Mouse (Mus musculus) stomach, embryonic 14.5 days (tissue): ENCODE data around the gene Dock6. TPM values are rescaled to one million over a fixed set of nuclear protein-coding genes. Genes with fewer than 3 reads are reported as not detected.

ENCODE experiments used
- ATAC-seq: fragments of 200-750 bp; cut with Nextera tagmentation; 2 replicates; pipeline ENCODE4 v1.8.0; 2017; ENCODE audit warnings: low read depth, moderate TSS enrichment; ENCODE audit not compliant: insufficient number of reproducible peaks, insufficient read depth, low FRiP score
- H3K27ac ChIP-seq: fragments of 300-500 bp; sonication (generic); 2 replicates; pipeline ENCODE4 v1.5.1; 2014; ENCODE audit warnings: mild to moderate bottlenecking, low read length, moderate library complexity, mixed read lengths
- H3K27me3 ChIP-seq: fragments of 300-500 bp; sonication (generic); 2 replicates; pipeline ENCODE4 v1.6.1; 2014; ENCODE audit warnings: low read length, control low read depth, mixed read lengths; ENCODE audit not compliant: control insufficient read depth, insufficient read depth
- H3K36me3 ChIP-seq: fragments of 300-500 bp; sonication (generic); 2 replicates; pipeline ENCODE4 v1.6.1; 2014; ENCODE audit warnings: mild to moderate bottlenecking, control low read depth, low read length, moderate library complexity, mixed read lengths; ENCODE audit not compliant: control insufficient read depth, insufficient read depth
- H3K4me1 ChIP-seq: fragments of 300-500 bp; sonication (generic); 2 replicates; pipeline ENCODE4 v1.6.1; 2014; ENCODE audit warnings: low read length, control low read depth, mixed read lengths; ENCODE audit not compliant: control insufficient read depth, insufficient read depth
- H3K4me2 ChIP-seq: fragments of 300-500 bp; sonication (generic); replicated peaks from 2 replicates; pipeline ENCODE4 v1.6.1; 2014; ENCODE audit warnings: low read depth, low read length, control low read depth
- H3K4me3 ChIP-seq: fragments of 300-500 bp; sonication (generic); 2 replicates; pipeline ENCODE4 v1.5.1; 2014; ENCODE audit warnings: low read depth, low read length, control low read depth
- H3K9ac ChIP-seq: fragments of 300-500 bp; sonication (generic); replicated peaks from 2 replicates; pipeline ENCODE4 v1.6.1; 2014; ENCODE audit warnings: low read depth, mild to moderate bottlenecking, control low read depth, low read length, moderate library complexity, mixed read lengths
- H3K9me3 ChIP-seq: fragments of 300-500 bp; sonication (generic); 2 replicates; pipeline ENCODE4 v1.6.1; 2016; ENCODE audit warnings: low read depth, low read length, control low read depth; ENCODE audit not compliant: control insufficient read depth
- WGBS: fragments of 180-500 bp; shearing (Covaris S2); extraction: QIAGEN DNeasy Blood & Tissue Kit; methylation state at CpG from one replicate; pipeline ENCODE4 v1.1.7; 2014; 5-methylcytosine and 5-hydroxymethylcytosine counted together
- polyA plus RNA-seq: library from polyadenylated mRNA; unstranded; fragments of >200 nt; fragmentation: Nextera tagmentation; extraction: Ambion mirVana; gene quantifications from 2 replicates; pipeline ENCODE4 v1.2.1, GENCODE M21; 2014

Gene Dock6
- polyA plus RNA-seq, 1 experiment from 2014 or later, result 45.1 TPM

DNA sequence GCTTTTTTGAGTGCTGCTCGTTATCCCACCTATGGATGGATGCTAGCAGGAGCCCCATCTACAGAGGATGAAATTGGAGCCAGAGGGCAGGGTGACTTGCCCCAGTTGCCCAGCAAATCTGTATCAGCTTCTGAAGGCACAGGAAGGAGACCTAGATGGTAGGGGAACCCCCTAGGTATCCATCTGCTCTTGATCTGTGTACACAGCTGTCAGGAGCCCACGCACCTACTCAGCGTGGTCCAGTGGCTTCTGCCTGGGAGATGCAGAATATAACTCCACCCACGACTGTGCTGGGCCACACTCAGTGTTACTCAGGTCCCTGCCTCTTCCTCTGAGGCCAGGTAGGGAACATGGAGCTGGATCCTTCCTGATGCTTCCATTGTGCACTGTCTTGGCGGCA, 1.5 kb upstream of the Dock6 start:
- H3K9ac ChIP-seq, result no peak overlapping the region
- H3K27ac ChIP-seq, result no peak overlapping the region
- H3K36me3 ChIP-seq, result no peaks in the 10 kb centered on the region
- no peak overlapping the region for H3K4me3 ChIP-seq
- H3K9me3 ChIP-seq, result no peaks in the 10 kb centered on the region
- WGBS, result 60% methylated on average over 5 of the region's 5 CpGs
- no peak for ATAC-seq
- peaks cover 9% of the 10 kb centered on the region; the same call in 1 of the 2 replicates for H3K4me1 ChIP-seq
- H3K4me2 ChIP-seq, result no peak overlapping the region
- H3K27me3 ChIP-seq, result no peaks in the 10 kb centered on the region

DNA sequence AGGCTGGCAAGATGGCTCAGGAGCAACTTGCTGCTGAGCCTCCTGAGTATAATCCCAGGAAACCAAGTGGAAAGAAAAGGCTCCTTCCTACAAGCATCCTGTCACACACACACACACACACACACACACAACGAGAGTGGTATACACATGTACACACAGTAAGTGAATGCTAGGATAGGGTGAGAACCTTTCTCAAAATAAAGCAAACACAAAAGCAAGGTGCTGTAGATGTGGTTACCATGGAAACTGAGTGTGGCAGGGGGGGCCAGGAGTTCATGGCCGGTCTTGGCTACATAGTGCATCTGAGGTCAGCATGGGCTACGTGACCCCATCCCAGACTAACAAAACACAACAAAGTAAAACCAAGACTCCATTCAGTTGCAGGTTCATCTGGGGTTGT, 1.4 kb downstream of the Dock6 start:
- WGBS, result 61% methylated on average over 3 of the region's 3 CpGs
- peak overlapping the region; percentile 65 for H3K4me2 ChIP-seq
- H3K4me3 ChIP-seq, result peak overlapping the region; percentile 73; the same call in 1 of the 2 replicates
- H3K36me3 ChIP-seq, result no peaks in the 10 kb centered on the region
- no peaks in the 10 kb centered on the region for H3K27me3 ChIP-seq
- H3K9me3 ChIP-seq, result no peaks in the 10 kb centered on the region
- peaks cover 31% of the 10 kb centered on the region; the same call in 1 of the 2 replicates for H3K4me1 ChIP-seq
- ATAC-seq, result no peak
- H3K9ac ChIP-seq, result no peak overlapping the region
- H3K27ac ChIP-seq, result no peak overlapping the region

DNA sequence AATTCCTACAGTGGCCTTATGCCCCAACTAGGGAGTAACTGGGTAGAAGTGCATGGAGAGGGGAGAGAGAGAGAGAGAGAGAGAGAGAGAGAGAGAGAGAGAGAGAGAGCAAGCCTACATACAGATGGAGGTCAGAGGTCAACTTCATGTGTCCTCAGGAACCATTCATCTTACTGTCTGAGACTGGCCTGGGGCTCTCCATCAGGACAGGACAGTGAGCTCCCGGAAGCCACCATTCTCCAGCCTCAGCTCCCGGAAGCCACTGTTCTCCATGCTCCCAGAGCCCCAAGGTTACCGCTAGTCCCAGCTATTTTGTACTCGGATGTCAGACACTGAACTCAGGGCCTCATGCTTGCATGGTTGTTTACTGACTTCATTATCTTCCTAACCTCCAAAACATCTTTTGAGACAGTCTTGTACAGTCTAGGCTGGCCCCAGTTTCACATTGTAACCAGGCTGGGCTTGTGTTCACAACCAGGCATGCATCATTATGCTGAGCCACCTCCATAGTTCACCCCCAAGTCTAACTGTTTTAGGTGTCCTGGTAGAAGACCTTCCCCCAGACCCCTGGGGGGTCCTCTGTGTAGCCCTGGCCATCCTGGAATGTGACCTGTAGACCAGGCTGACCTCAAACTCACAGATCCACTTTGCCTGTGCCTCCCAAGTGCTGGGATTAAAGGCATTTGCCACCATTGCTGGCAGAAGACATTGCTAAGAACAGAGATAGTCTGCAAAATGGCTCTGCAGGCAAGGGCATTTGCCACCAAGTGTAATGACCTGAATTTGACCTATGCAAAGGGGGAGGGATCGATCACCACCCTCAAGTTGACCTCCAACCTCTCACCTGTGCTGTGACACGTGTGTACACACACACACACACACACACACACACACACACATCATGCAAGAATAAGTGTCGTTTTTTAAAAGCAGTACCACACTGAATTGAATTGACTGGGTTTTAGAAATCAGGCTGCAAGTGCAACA, 2.5 kb downstream of the Dock6 start:
- H3K4me3 ChIP-seq, result no peak overlapping the region

DNA sequence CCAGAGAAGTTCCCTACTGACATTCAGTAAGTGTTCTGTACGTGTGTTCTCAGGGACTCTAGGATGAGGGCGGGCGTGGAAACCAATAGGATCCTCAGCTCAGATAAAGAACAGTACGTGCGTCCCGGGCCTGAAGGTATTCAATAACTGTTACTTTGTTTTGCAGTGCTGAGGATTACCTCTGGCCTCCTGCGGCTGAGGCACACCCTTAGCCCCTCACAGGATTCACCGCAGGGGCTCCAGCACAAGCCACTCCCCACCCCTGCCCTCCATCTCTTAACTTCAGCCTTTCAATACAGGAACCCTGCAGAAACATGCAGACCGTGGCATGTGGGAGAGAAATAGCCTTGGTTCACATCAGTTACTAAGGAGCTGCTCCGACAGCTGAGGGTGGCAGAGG, 4.5 kb downstream of the Dock6 start:
- Histone ChIP-seq H3K9ac (no peak overlapping the region), H3K4me1 (peaks cover 37% of the 10 kb centered on the region; the same call in 1 of the 2 replicates), H3K4me3 (no peak overlapping the region), H3K36me3 (peaks cover 12% of the 10 kb centered on the region; the same call in 1 of the 2 replicates), H3K27ac (peak overlapping the region; percentile 94; the same call in 1 of the 2 replicates), H3K4me2 (no peak overlapping the region), H3K27me3 (no peaks in the 10 kb centered on the region), H3K9me3 (no peaks in the 10 kb centered on the region)
- ATAC-seq, result no peak
- WGBS, result 23% methylated on average over 10 of the region's 10 CpGs

More for the DNA sequence above, 2.5 kb downstream of the Dock6 start:
- ATAC-seq, result no peak
- H3K36me3 ChIP-seq, result peaks cover 6% of the 10 kb centered on the region; the same call in 1 of the 2 replicates
- H3K9ac ChIP-seq, result no peak overlapping the region
- 52% methylated on average over 7 of the region's 7 CpGs for whole genome bisulfite sequencing
- H3K27me3 ChIP-seq, result no peaks in the 10 kb centered on the region
- H3K4me1 ChIP-seq, result peaks cover 37% of the 10 kb centered on the region; the same call in 1 of the 2 replicates
- H3K27ac ChIP-seq, result no peak overlapping the region
- H3K9me3 ChIP-seq, result no peaks in the 10 kb centered on the region
- 0 out of 2 replicates have a peak overlapping the region, but pooled peaks have one; percentile 4 for H3K4me2 ChIP-seq

DNA sequence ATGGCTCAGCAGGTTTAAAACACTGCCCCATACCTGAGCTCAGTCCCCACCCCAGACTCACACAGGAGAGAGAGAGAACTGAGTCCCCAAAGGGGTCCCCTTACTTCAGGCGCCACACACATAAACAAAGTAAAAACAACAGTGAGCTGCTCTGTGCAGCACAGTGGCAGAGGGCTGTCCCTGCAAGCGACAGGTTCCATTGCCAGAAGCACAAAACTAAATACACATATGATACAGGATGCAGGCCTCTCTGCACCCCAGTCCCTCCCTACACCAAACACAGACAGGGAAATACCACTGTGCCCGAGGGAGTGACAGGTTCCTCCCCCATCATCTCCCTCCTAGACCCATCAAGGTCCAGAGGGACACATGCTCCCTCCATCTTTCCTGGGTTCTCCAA, 5.0 kb downstream of the Dock6 start:
- H3K4me3 ChIP-seq, result peak overlapping the region; percentile 24; the same call in 1 of the 2 replicates
- 18% methylated on average over 3 of the region's 3 CpGs for WGBS
- ATAC-seq, result no peak

DNA sequence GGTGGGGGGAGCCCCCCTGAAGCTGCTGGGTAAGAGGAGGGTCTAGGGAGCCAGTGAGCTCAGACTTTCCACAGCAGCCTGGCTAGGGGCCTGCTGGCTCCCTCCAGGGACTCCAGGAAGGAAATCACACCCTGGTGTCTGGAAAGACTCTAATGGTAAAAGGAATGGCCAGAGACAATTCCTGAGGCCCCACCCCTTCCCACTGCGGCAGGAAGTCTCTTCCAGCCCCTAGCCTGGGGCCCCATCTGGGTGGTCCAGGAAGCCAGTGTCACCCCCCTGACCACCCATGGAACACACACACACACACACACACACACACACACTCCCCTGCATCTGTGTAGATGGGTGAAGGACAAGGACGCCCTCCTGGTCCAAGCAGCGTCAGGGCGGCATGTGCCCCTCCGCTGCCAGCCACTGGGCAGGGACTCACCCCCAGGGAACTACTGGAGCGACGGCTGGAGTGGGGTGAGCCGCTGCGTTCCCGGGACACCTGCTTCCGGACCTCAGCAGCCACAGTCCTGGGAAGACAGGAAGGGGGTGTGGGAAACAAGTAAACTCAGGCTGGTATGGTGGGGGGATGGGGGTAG, 5.6 kb downstream of the Dock6 start:
- Histone ChIP-seq H3K36me3 (peaks cover 17% of the 10 kb centered on the region; the same call in 1 of the 2 replicates), H3K4me1 (peaks cover 41% of the 10 kb centered on the region; the same call in 1 of the 2 replicates), H3K27me3 (no peaks in the 10 kb centered on the region), H3K4me3 (peak overlapping the region; percentile 24; the same call in 1 of the 2 replicates), H3K27ac (peak overlapping the region; percentile 94), H3K4me2 (peak overlapping the region; percentile 54), H3K9ac (peak overlapping the region; percentile 38), H3K9me3 (no peaks in the 10 kb centered on the region)
- WGBS, result 9% methylated on average over 11 of the region's 11 CpGs
- ATAC-seq, result peak; percentile 74

More for the DNA sequence above, 5.0 kb downstream of the Dock6 start:
- peaks cover 14% of the 10 kb centered on the region; the same call in 1 of the 2 replicates for H3K36me3 ChIP-seq
- peak overlapping the region; percentile 54 for H3K4me2 ChIP-seq
- no peaks in the 10 kb centered on the region for H3K9me3 ChIP-seq
- peak overlapping the region; percentile 94 for H3K27ac ChIP-seq
- H3K4me1 ChIP-seq, result peaks cover 39% of the 10 kb centered on the region; the same call in 1 of the 2 replicates
- H3K27me3 ChIP-seq, result no peaks in the 10 kb centered on the region
- no peak overlapping the region for H3K9ac ChIP-seq

DNA sequence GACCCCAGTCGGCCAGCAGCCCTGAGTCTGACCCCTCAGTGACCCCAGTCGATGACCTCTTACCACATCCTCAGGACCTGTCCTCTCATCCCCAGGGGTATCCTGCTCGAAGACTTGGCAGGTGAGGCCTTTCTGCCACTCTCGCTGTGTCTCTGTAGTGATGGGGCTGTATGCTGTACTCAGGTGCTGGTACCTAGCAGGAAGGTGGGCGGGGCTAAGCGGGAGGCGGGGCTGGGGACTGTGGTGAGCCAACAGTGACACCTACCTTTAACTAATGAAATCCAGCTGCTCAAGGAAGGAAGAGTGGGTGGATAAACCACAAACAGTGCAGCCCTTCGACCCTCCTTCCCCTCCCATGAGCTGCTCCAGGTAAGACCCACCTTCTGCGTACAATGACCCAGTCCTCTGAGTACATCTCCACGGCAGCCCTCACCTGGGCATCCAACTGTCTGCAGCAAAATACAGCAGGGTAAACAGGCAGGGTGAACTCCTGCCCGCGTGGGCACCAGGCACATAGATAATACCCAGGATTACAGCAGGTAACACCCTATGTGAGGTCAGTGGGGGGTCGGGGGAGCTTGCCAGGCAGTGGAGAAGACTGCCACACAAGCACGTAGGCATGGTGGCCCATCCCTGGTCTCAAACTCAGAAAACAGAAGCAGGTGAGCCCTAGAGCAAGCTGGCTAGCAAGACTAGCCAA, 6.9 kb downstream of the Dock6 start:
- no peak overlapping the region for H3K4me3 ChIP-seq
- no peak overlapping the region for H3K27ac ChIP-seq
- no peak overlapping the region for H3K4me2 ChIP-seq
- no peak for ATAC-seq
- no peak overlapping the region for H3K9ac ChIP-seq
- H3K9me3 ChIP-seq, result no peaks in the 10 kb centered on the region
- 40% methylated on average over 14 of the region's 14 CpGs for WGBS
- peaks cover 20% of the 10 kb centered on the region; the same call in 1 of the 2 replicates for H3K36me3 ChIP-seq
- no peaks in the 10 kb centered on the region for H3K27me3 ChIP-seq
- H3K4me1 ChIP-seq, result peaks cover 37% of the 10 kb centered on the region; the same call in 1 of the 2 replicates

DNA sequence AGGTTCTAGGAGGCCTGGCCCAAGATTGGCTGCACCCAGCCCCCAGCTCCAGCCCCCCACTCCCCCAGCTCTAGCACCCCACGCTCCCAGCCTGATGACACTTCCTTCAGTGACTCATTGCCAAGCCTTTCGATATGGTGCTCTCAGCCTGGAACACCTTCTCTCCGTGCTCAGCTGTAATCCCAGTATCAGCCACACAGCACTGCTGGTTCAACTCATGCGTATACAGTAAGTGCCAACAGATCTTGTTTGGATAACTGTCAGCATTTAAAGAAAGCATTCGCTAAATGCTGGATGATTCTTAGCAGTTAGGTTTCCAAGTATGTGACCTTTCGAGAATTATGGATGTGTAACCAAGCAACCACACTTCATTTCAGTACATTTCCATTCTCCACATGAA, 9.3 kb downstream of the Dock6 start:
- Histone ChIP-seq H3K9ac (no peak overlapping the region), H3K9me3 (no peaks in the 10 kb centered on the region), H3K27me3 (no peaks in the 10 kb centered on the region), H3K4me2 (no peak overlapping the region), H3K4me1 (peaks cover 29% of the 10 kb centered on the region; the same call in 1 of the 2 replicates), H3K4me3 (no peak overlapping the region), H3K27ac (peak overlapping the region; percentile 58; the same call in 1 of the 2 replicates), H3K36me3 (peaks cover 35% of the 10 kb centered on the region)
- 43% methylated on average over 6 of the region's 6 CpGs for WGBS
- no peak for ATAC-seq
